9 mouse cellular contexts compared by ENCODE assay signal in the genomic region with DNA sequence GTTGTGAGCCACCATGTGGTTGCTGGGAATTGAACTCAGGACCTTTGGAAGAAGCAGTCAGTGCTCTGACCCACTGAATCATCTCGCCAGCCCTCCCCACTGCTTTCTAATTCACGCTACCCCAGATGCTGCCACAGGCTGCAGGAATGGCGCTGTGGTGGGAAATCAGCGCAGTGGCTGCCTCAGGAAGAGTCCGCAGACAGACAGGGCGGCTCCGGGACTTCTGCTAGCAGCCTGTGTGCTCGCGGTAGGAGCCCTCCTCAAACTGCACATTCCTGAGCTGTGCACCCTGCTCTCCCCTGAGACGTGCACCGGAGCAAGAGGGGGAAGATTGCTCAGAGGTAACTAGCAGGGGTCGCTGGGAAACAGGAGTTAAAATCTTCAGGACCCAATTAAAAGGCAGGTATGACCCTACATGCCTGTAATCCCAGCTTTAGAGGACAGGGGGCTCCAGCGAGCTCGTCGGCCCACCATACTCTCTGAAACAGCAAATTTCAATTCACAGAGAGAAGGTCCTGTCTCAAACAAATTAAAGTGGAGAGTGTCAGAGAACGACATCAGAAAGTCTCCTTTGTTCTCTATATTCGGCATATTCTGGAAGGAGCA. TPM values are rescaled to one million over a fixed set of nuclear protein-coding genes. Genes with fewer than 3 reads are reported as not detected.
DNase-seq lines count a peak whose midpoint lies in the region; ATAC-seq and TF ChIP-seq lines count a peak whose summit lies in the region.
"Had no signal": no experiment of that assay in that cellular context is flagged by ENCODE, and none has a peak within 500 bp of the region (broad histone marks: within the 10 kb centered on the region; RNA-seq: fewer than 3 reads in every experiment).

No protein-coding gene starts in this region.

- 45% methylated on average over 17 of the region's 17 CpGs for WGBS in forebrain, postnatal 0 days
- WGBS in forebrain, embryonic 11.5 days = 43% methylated on average over 17 of the region's 17 CpGs
- 39% methylated on average over 17 of the region's 17 CpGs for WGBS in liver, postnatal 0 days (ENCODE audit: insufficient replicate concordance)
- WGBS in liver, embryonic 12.5 days (ENCODE audit: insufficient replicate concordance) = 27% methylated on average over 17 of the region's 17 CpGs
- 33% methylated on average over 17 of the region's 17 CpGs for WGBS in embryonic facial prominence, embryonic 15.5 days
- 40% methylated on average over 17 of the region's 17 CpGs for WGBS in midbrain, embryonic 15.5 days

- H3K36me3 ChIP-seq in forebrain, postnatal 0 days (ENCODE audit: insufficient read depth) = no peaks in the 10 kb centered on the region
- no peaks in the 10 kb centered on the region for H3K36me3 ChIP-seq in forebrain, embryonic 11.5 days (ENCODE audit: control insufficient read depth, insufficient read depth, low read length)
- no peaks in the 10 kb centered on the region for H3K36me3 ChIP-seq in liver, postnatal 0 days (replicated peaks; ENCODE audit: insufficient read depth, low read length)
- H3K36me3 ChIP-seq in liver, embryonic 12.5 days = no peaks in the 10 kb centered on the region
- H3K36me3 ChIP-seq in embryonic facial prominence, embryonic 15.5 days = no peaks in the 10 kb centered on the region
- H3K36me3 ChIP-seq in midbrain, embryonic 15.5 days (replicated peaks) = no peaks in the 10 kb centered on the region

- peak; percentile 17 for DNase-seq in forebrain, postnatal 0 days
- no peak for DNase-seq in forebrain, embryonic 11.5 days (ENCODE audit: low spot score)
- no peak for DNase-seq in liver, postnatal 0 days
- no peak for DNase-seq in spleen, postnatal 4 days (ENCODE audit: low spot score in 2 of 2)

- H3K4me1 ChIP-seq in forebrain, postnatal 0 days (ENCODE audit: insufficient read depth) = no peaks in the 10 kb centered on the region
- H3K4me1 ChIP-seq in forebrain, embryonic 11.5 days (replicated peaks; ENCODE audit: control insufficient read depth, insufficient read depth, low read length) = no peaks in the 10 kb centered on the region
- no peaks in the 10 kb centered on the region for H3K4me1 ChIP-seq in liver, postnatal 0 days (ENCODE audit: insufficient read depth)
- no peaks in the 10 kb centered on the region for H3K4me1 ChIP-seq in liver, embryonic 12.5 days
- no peaks in the 10 kb centered on the region for H3K4me1 ChIP-seq in embryonic facial prominence, embryonic 15.5 days
- H3K4me1 ChIP-seq in midbrain, embryonic 15.5 days = no peaks in the 10 kb centered on the region

- no peak overlapping the region for H3K9ac ChIP-seq in forebrain, postnatal 0 days
- H3K9ac ChIP-seq in forebrain, embryonic 11.5 days (ENCODE audit: low read length) = no peak overlapping the region
- no peak overlapping the region for H3K9ac ChIP-seq in liver, postnatal 0 days (replicated peaks)
- H3K9ac ChIP-seq in liver, embryonic 12.5 days = no peak overlapping the region
- H3K9ac ChIP-seq in embryonic facial prominence, embryonic 15.5 days = no peak overlapping the region
- H3K9ac ChIP-seq in midbrain, embryonic 15.5 days = no peak overlapping the region

- H3K27ac ChIP-seq in forebrain, postnatal 0 days (ENCODE audit: low read depth, low read length) = no peak overlapping the region
- H3K27ac ChIP-seq in forebrain, embryonic 11.5 days (ENCODE audit: low read depth, low read length) = no peak overlapping the region
- H3K27ac ChIP-seq in liver, postnatal 0 days (ENCODE audit: low read depth) = no peak overlapping the region
- H3K27ac ChIP-seq in liver, embryonic 12.5 days = no peak overlapping the region
- no peak overlapping the region for H3K27ac ChIP-seq in embryonic facial prominence, embryonic 15.5 days (replicated peaks)
- no peak overlapping the region for H3K27ac ChIP-seq in midbrain, embryonic 15.5 days

- no peak overlapping the region for H3K4me3 ChIP-seq in forebrain, postnatal 0 days (ENCODE audit: low read depth, low read length)
- H3K4me3 ChIP-seq in forebrain, embryonic 11.5 days (ENCODE audit: low read depth, low read length) = no peak overlapping the region
- H3K4me3 ChIP-seq in liver, postnatal 0 days (ENCODE audit: low read depth, low read length) = no peak overlapping the region
- no peak overlapping the region for H3K4me3 ChIP-seq in liver, embryonic 12.5 days
- H3K4me3 ChIP-seq in embryonic facial prominence, embryonic 15.5 days (replicated peaks) = no peak overlapping the region
- no peak overlapping the region for H3K4me3 ChIP-seq in midbrain, embryonic 15.5 days

- H3K4me2 ChIP-seq in forebrain, postnatal 0 days (ENCODE audit: low read depth) = no peak overlapping the region
- no peak overlapping the region for H3K4me2 ChIP-seq in forebrain, embryonic 11.5 days (ENCODE audit: low read depth, low read length, severe bottlenecking)
- H3K4me2 ChIP-seq in liver, postnatal 0 days (ENCODE audit: low read depth, low read length) = no peak overlapping the region
- H3K4me2 ChIP-seq in liver, embryonic 12.5 days = no peak overlapping the region
- 0 out of 2 replicates have a peak overlapping the region, but pooled peaks have one; percentile 15 for H3K4me2 ChIP-seq in embryonic facial prominence, embryonic 15.5 days (replicated peaks)
- 0 out of 2 replicates have a peak overlapping the region, but pooled peaks have one; percentile 12 for H3K4me2 ChIP-seq in midbrain, embryonic 15.5 days

- H3K27me3 ChIP-seq in forebrain, postnatal 0 days (ENCODE audit: insufficient read depth, low read length) = no peaks in the 10 kb centered on the region
- H3K27me3 ChIP-seq in forebrain, embryonic 11.5 days (ENCODE audit: control insufficient read depth, insufficient read depth, low read length) = no peaks in the 10 kb centered on the region
- peaks cover 7% of the 10 kb centered on the region; the same call in 1 of the 2 replicates for H3K27me3 ChIP-seq in liver, postnatal 0 days (ENCODE audit: insufficient read depth, low read length)
- H3K27me3 ChIP-seq in liver, embryonic 12.5 days (replicated peaks) = peaks cover 45% of the 10 kb centered on the region
- no peaks in the 10 kb centered on the region for H3K27me3 ChIP-seq in embryonic facial prominence, embryonic 15.5 days
- no peaks in the 10 kb centered on the region for H3K27me3 ChIP-seq in midbrain, embryonic 15.5 days (replicated peaks)

- no peak for TF ChIP-seq EP300 in liver, postnatal 0 days (IDR thresholded peaks at IDR 0.05; ENCODE audit: low read depth)

- peak; percentile 41 for TF ChIP-seq CTCF in forebrain, postnatal 0 days (IDR thresholded peaks at IDR 0.05; ENCODE audit: low read depth)
- TF ChIP-seq CTCF in liver, postnatal 0 days (IDR thresholded peaks at IDR 0.05; ENCODE audit: low read depth) = peak; percentile 9; the same call in 1 of the 2 replicates

- no peaks in the 10 kb centered on the region for H3K9me3 ChIP-seq in forebrain, postnatal 0 days (ENCODE audit: low read length)
- H3K9me3 ChIP-seq in forebrain, embryonic 11.5 days (ENCODE audit: control insufficient read depth, low read length) = no peaks in the 10 kb centered on the region; the same call in 1 of the 2 replicates
- peaks cover 4% of the 10 kb centered on the region; the same call in 1 of the 2 replicates for H3K9me3 ChIP-seq in liver, postnatal 0 days (ENCODE audit: low read length)
- H3K9me3 ChIP-seq in liver, embryonic 12.5 days (replicated peaks) = 0 out of 2 replicates have a peak, but pooled peaks cover 6% of the 10 kb centered on the region
- 0 out of 2 replicates have a peak, but pooled peaks cover 4% of the 10 kb centered on the region for H3K9me3 ChIP-seq in embryonic facial prominence, embryonic 15.5 days (replicated peaks)
- no peaks in the 10 kb centered on the region for H3K9me3 ChIP-seq in midbrain, embryonic 15.5 days

- peak; percentile 48; the same call in 1 of the 2 replicates for ATAC-seq in forebrain, postnatal 0 days
- ATAC-seq in forebrain, embryonic 11.5 days (replicated peaks; ENCODE audit: low FRiP score) = no peak
- no peak for ATAC-seq in liver, postnatal 0 days
- ATAC-seq in liver, embryonic 12.5 days = no peak
- ATAC-seq in embryonic facial prominence, embryonic 15.5 days (ENCODE audit: insufficient number of reproducible peaks, low FRiP score, low TSS enrichment, low read depth) = no peak
- ATAC-seq in midbrain, embryonic 15.5 days (replicated peaks) = no peak
- ATAC-seq in cerebellum, adult (ENCODE audit: insufficient number of reproducible peaks, low FRiP score, low TSS enrichment) = no peak

RNA-seq across cellular contexts. Expression of gene Ctrb1, which starts 10.3 kb away (rescaled TPM):
- total RNA-seq in forebrain, postnatal 0 days (2014; rRNA removed) = not detected in 2 replicates
- not detected in 2 replicates for polyA plus RNA-seq in forebrain, postnatal 0 days (2015; fragmentation: Nextera tagmentation; extraction: Ambion mirVana)
- not detected in 2 replicates for polyA plus RNA-seq in forebrain, embryonic 11.5 days (2014; fragmentation: Nextera tagmentation; extraction: Ambion mirVana)
- 0.13 and 38.9 TPM in 2 replicates for polyA plus RNA-seq in liver, postnatal 0 days (2015; fragmentation: Nextera tagmentation; extraction: Ambion mirVana)
- polyA plus RNA-seq in liver, embryonic 12.5 days (2016; fragmentation: Nextera tagmentation; extraction: Ambion mirVana) = not detected in 2 replicates
- polyA plus RNA-seq in embryonic facial prominence, embryonic 15.5 days (2015; fragmentation: Nextera tagmentation; extraction: Ambion mirVana) = 0.32 TPM in 1 of 2 replicates, not detected in the other
- polyA plus RNA-seq in midbrain, embryonic 15.5 days (2015; fragmentation: Nextera tagmentation; extraction: Ambion mirVana) = 2.5 TPM in 1 of 2 replicates, not detected in the other
- total RNA-seq: left cerebral cortex, postnatal 14 days had no signal

RNA-seq across cellular contexts. Expression of gene Zfp1, which starts 37.3 kb away (rescaled TPM):
- 29.9 and 34.3 TPM in 2 replicates for total RNA-seq in forebrain, postnatal 0 days (2014; rRNA removed)
- polyA plus RNA-seq in forebrain, postnatal 0 days (2015; fragmentation: Nextera tagmentation; extraction: Ambion mirVana) = 20.0 and 24.7 TPM in 2 replicates
- polyA plus RNA-seq in forebrain, embryonic 11.5 days (2014; fragmentation: Nextera tagmentation; extraction: Ambion mirVana) = 21.8 and 25.0 TPM in 2 replicates
- polyA plus RNA-seq in liver, postnatal 0 days (2015; fragmentation: Nextera tagmentation; extraction: Ambion mirVana) = 3.8 and 4.0 TPM in 2 replicates
- polyA plus RNA-seq in liver, embryonic 12.5 days (2016; fragmentation: Nextera tagmentation; extraction: Ambion mirVana) = 7.4 and 8.4 TPM in 2 replicates
- 22.3 and 25.9 TPM in 2 replicates for polyA plus RNA-seq in embryonic facial prominence, embryonic 15.5 days (2015; fragmentation: Nextera tagmentation; extraction: Ambion mirVana)
- 29.1 and 30.0 TPM in 2 replicates for polyA plus RNA-seq in midbrain, embryonic 15.5 days (2015; fragmentation: Nextera tagmentation; extraction: Ambion mirVana)

RNA-seq across cellular contexts. Expression of gene Ldhd, which starts 50.4 kb away (rescaled TPM):
- total RNA-seq in forebrain, postnatal 0 days (2014; rRNA removed) = 0.54 and 1.8 TPM in 2 replicates
- polyA plus RNA-seq in forebrain, postnatal 0 days (2015; fragmentation: Nextera tagmentation; extraction: Ambion mirVana) = 0.65 and 1.1 TPM in 2 replicates
- 0.11 and 0.27 TPM in 2 replicates for polyA plus RNA-seq in forebrain, embryonic 11.5 days (2014; fragmentation: Nextera tagmentation; extraction: Ambion mirVana)
- polyA plus RNA-seq in liver, postnatal 0 days (2015; fragmentation: Nextera tagmentation; extraction: Ambion mirVana) = 0.85 and 1.1 TPM in 2 replicates
- polyA plus RNA-seq in liver, embryonic 12.5 days (2016; fragmentation: Nextera tagmentation; extraction: Ambion mirVana) = 0.11 and 0.12 TPM in 2 replicates
- polyA plus RNA-seq in embryonic facial prominence, embryonic 15.5 days (2015; fragmentation: Nextera tagmentation; extraction: Ambion mirVana) = 0.68 and 0.99 TPM in 2 replicates
- polyA plus RNA-seq in midbrain, embryonic 15.5 days (2015; fragmentation: Nextera tagmentation; extraction: Ambion mirVana) = 0.71 and 0.82 TPM in 2 replicates

Comparison
In these comparisons a context has a peak if more than half of its experiments do, and no peak if none do; other contexts are left out.
1. H3K4me2 ChIP-seq: peak in embryonic facial prominence, embryonic 15.5 days (single experiment) and midbrain, embryonic 15.5 days (single experiment); none in forebrain, postnatal 0 days (single experiment), forebrain, embryonic 11.5 days (single experiment), liver, postnatal 0 days (single experiment) and liver, embryonic 12.5 days (single experiment).